Mouse (Mus musculus): ENCODE data around the gene Nfyc.

Nfyc gene

GRCm38 (mm10) chr4:120822191-120822911, 9.0 kb downstream of the Nfyc start:
- no peak for DNase-seq

- no peak for DNase-seq
These were observed 11.5 kb downstream of the Nfyc start for GRCm38 (mm10) chr4:120819871-120820270.

GRCm38 (mm10) chr4:120819296-120819695, 12.1 kb downstream of the Nfyc start:
- no peak for DNase-seq

- DNase-seq, result no peak
These were observed 13.4 kb downstream of the Nfyc start for GRCm38 (mm10) chr4:120817951-120818350.

GRCm38 (mm10) chr4:120817002-120817774, 14.2 kb downstream of the Nfyc start:
- DNase-seq, result no peak

- peak; percentile 95 for DNase-seq
These were observed 15.6 kb downstream of the Nfyc start for GRCm38 (mm10) chr4:120815622-120816334.

- DNase-seq, result no peak
These were observed 16.2 kb downstream of the Nfyc start for GRCm38 (mm10) chr4:120815163-120815562.

GRCm38 (mm10) chr4:120814171-120814570, 17.2 kb downstream of the Nfyc start:
- DNase-seq, result no peak

- DNase-seq, result no peak
These were observed 17.6 kb downstream of the Nfyc start for GRCm38 (mm10) chr4:120813762-120814161.

- no peak for DNase-seq
These were observed 25.6 kb downstream of the Nfyc start for GRCm38 (mm10) chr4:120805816-120806215.

GRCm38 (mm10) chr4:120801446-120801845, 29.9 kb downstream of the Nfyc start:
- peak; percentile 19 for DNase-seq

GRCm38 (mm10) chr4:120800691-120801090, 30.7 kb downstream of the Nfyc start:
- no peak for DNase-seq

GRCm38 (mm10) chr4:120799680-120800166, 31.6 kb downstream of the Nfyc start:
- no peak for DNase-seq

- DNase-seq, result no peak
These were observed 33.2 kb downstream of the Nfyc start for GRCm38 (mm10) chr4:120797985-120798725.

GRCm38 (mm10) chr4:120796687-120797086, 34.7 kb downstream of the Nfyc start:
- no peak for DNase-seq

- DNase-seq, result no peak
These were observed 35.7 kb downstream of the Nfyc start for GRCm38 (mm10) chr4:120795646-120796045.

GRCm38 (mm10) chr4:120792918-120793317, 38.5 kb downstream of the Nfyc start:
- no peak for DNase-seq

GRCm38 (mm10) chr4:120790027-120790426, 41.3 kb downstream of the Nfyc start:
- no peak for DNase-seq

GRCm38 (mm10) chr4:120755801-120756200, 75.6 kb downstream of the Nfyc start:
- DNase-seq, result no peak

- DNase-seq, result peak; percentile 80
These were observed 76.1 kb downstream of the Nfyc start for GRCm38 (mm10) chr4:120755299-120755698.

GRCm38 (mm10) chr4:120749601-120750000, 81.8 kb downstream of the Nfyc start:
- no peak for DNase-seq

Measured in retina, postnatal 1 day (tissue).